Mouse (Mus musculus) embryonic facial prominence, embryonic 12.5 days (tissue): ENCODE results near the gene Gdf15. TPM values are rescaled to one million over a fixed set of nuclear protein-coding genes. Genes with fewer than 3 reads are reported as not detected.

Experiments used
- ATAC-seq: fragments of 200-750 bp; cut with Nextera tagmentation; 2 replicates; pipeline ENCODE4 v1.8.0; 2017; ENCODE audit not compliant: insufficient number of reproducible peaks, insufficient read depth, low FRiP score, low TSS enrichment
- H3K27ac ChIP-seq: fragments of 300-500 bp; sonication (generic); 2 replicates; pipeline ENCODE4 v1.5.1; 2016; ENCODE audit warnings: mild to moderate bottlenecking
- H3K27me3 ChIP-seq: fragments of 300-500 bp; sonication (generic); 2 replicates; pipeline ENCODE4 v1.6.1; 2016; ENCODE audit warnings: mild to moderate bottlenecking, moderate library complexity
- H3K36me3 ChIP-seq: fragments of 300-500 bp; sonication (generic); 2 replicates; pipeline ENCODE4 v1.6.1; 2016; ENCODE audit warnings: mild to moderate bottlenecking
- H3K4me1 ChIP-seq: fragments of 300-500 bp; sonication (generic); 2 replicates; pipeline ENCODE4 v1.6.1; 2016
- H3K4me2 ChIP-seq: fragments of 300-500 bp; sonication (generic); replicated peaks from 2 replicates; pipeline ENCODE4 v1.6.1; 2016; ENCODE audit warnings: mild to moderate bottlenecking, moderate library complexity
- H3K4me3 ChIP-seq: fragments of 300-500 bp; sonication (generic); 2 replicates; pipeline ENCODE4 v1.5.1; 2016; ENCODE audit warnings: mild to moderate bottlenecking
- H3K9ac ChIP-seq: fragments of 300-500 bp; sonication (generic); 2 replicates; pipeline ENCODE4 v1.6.1; 2016; ENCODE audit warnings: mild to moderate bottlenecking, moderate library complexity
- H3K9me3 ChIP-seq: fragments of 300-500 bp; sonication (generic); 2 replicates; pipeline ENCODE4 v1.6.1; 2016; ENCODE audit warnings: mild to moderate bottlenecking, moderate library complexity
- WGBS: fragments of 180-500 bp; shearing (Covaris S2); methylation state at CpG from one replicate; pipeline ENCODE4 v1.1.7; 2016; 5-methylcytosine and 5-hydroxymethylcytosine counted together
- polyA plus RNA-seq: library from polyadenylated mRNA; unstranded; fragments of >200 nt; fragmentation: Nextera tagmentation; extraction: Ambion mirVana; gene quantifications from 2 replicates; pipeline ENCODE4 v1.2.1, GENCODE M21; 2016

Gdf15 gene
- polyA plus RNA-seq, 1 experiment from 2014 or later = not detected

DNA sequence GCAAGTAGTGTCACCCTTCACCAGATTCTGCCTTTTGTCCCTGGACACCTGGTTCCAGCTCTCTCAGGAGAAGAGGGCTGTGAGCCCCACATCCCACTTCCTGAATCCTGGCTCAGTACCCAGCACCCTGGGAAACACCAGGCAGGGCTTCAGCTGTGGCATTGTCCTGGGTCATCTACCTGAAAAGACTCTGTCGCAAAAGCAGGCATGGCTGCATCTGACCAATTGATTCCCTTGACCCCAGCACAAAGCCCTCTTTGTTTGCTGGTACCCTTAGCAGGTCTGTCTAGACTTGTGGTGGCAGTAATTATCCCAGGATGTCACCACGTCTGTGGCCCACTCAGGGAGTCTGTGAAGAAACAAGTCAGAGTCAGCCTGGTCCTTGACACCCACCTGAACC lies 23.2 kb upstream of the Gdf15 start:
- H3K4me1 ChIP-seq = peaks cover 18% of the 10 kb centered on the region
- H3K27me3 ChIP-seq = no peaks in the 10 kb centered on the region
- no peak overlapping the region for H3K4me3 ChIP-seq
- peaks cover 53% of the 10 kb centered on the region for H3K36me3 ChIP-seq
- ATAC-seq = no peak
- 13% methylated on average over 2 of the region's 2 CpGs for WGBS
- H3K9me3 ChIP-seq = no peaks in the 10 kb centered on the region
- no peak overlapping the region for H3K9ac ChIP-seq
- no peak overlapping the region for H3K4me2 ChIP-seq
- H3K27ac ChIP-seq = peak overlapping the region; percentile 30; the same call in 1 of the 2 replicates

DNA sequence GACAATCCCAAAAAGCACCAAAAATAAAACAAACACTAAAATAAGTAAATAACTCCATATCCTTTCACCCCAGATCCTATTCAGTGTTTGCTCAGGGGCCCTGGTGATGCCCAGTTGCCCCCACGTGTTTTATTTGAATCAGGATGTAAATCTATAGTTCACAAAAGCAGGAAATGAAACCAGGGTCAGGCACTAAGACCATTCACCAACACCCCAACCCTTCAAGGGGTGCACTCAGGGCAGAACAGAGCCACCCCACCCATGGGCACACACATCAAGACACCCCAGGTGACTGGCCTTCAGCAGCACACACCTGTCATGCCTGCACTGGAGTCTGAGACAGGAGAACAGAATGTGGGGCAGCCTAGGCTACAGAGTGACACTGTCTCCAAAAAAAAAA lies 21.9 kb upstream of the Gdf15 start:
- WGBS = 83% methylated on average over 1 of the region's 1 CpGs
- H3K9me3 ChIP-seq = no peaks in the 10 kb centered on the region
- H3K4me3 ChIP-seq = no peak overlapping the region
- no peak overlapping the region for H3K9ac ChIP-seq
- H3K27ac ChIP-seq = no peak overlapping the region
- no peak overlapping the region for H3K4me2 ChIP-seq
- ATAC-seq = no peak
- H3K4me1 ChIP-seq = peaks cover 18% of the 10 kb centered on the region
- no peaks in the 10 kb centered on the region for H3K27me3 ChIP-seq
- H3K36me3 ChIP-seq = peaks cover 60% of the 10 kb centered on the region

DNA sequence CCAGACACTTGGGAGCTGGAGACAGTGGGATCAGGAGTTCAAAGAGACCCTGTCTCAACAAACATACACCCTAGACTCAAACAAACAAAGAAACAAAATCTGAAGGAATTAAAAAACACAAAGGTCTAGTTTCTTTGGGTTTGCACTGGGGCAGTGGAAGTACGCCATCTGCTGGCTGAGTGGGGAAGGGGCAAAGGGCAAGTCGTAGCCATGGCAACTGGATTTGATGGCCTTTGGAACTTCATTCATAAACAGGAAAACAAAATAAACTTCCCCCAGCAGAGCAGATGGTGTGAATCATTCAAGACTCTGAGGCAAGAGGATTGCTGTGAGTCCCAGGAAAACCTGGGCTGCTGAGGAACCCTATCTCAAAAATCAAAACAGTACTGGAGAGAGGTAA lies 21.0 kb upstream of the Gdf15 start:
- Histone ChIP-seq H3K4me3 (no peak overlapping the region), H3K4me1 (peaks cover 10% of the 10 kb centered on the region), H3K9ac (no peak overlapping the region), H3K36me3 (peaks cover 60% of the 10 kb centered on the region), H3K4me2 (no peak overlapping the region), H3K27ac (no peak overlapping the region), H3K9me3 (no peaks in the 10 kb centered on the region), H3K27me3 (no peaks in the 10 kb centered on the region)
- no peak for ATAC-seq
- WGBS = 47% methylated on average over 2 of the region's 2 CpGs

DNA sequence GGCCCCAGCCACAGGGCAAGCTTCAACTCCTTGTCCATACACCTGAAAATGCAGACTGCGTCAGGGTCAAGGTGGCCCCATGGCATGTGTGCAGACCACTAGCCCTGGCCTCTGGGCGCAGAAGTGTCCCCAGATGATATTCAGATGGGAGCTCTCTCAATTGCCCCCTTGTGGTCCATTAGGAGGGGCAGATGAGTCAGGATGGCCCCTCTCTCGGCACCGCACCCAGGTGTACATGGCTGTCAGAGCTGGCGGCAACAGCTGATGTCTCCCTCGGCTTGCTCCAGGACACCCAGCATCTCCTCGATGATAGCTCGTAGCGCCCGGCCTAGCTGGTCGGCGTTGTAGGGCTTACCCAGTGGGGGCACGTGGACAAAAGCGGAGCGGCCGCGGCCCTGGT lies 18.1 kb upstream of the Gdf15 start:
- peaks cover 15% of the 10 kb centered on the region for H3K4me1 ChIP-seq
- ATAC-seq = no peak
- no peak overlapping the region for H3K4me3 ChIP-seq
- H3K27ac ChIP-seq = no peak overlapping the region
- H3K9ac ChIP-seq = no peak overlapping the region
- H3K9me3 ChIP-seq = no peaks in the 10 kb centered on the region
- H3K4me2 ChIP-seq = no peak overlapping the region
- WGBS = 95% methylated on average over 17 of the region's 17 CpGs
- no peaks in the 10 kb centered on the region for H3K27me3 ChIP-seq
- peaks cover 43% of the 10 kb centered on the region for H3K36me3 ChIP-seq

DNA sequence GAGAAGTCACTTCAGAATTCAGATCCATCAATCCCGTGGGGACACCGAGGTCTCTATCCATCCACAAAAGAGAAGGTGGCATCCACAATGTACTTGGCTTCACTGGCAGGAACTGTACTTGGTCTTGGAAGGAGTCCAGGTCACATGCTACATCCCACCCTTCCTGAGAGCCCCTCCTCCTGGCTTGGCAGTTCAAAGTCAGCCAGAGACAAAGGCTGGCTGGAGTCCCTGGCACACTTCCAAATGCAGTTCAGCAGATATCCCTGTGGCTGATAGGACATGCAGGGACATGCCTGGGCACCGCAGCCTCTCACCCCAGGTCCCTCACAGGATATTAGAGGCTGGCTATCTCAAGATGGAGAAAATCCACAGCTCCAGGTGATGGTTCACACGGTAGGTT lies 17.1 kb upstream of the Gdf15 start:
- Histone ChIP-seq H3K9me3 (no peaks in the 10 kb centered on the region), H3K4me1 (peaks cover 15% of the 10 kb centered on the region), H3K27me3 (no peaks in the 10 kb centered on the region), H3K36me3 (peaks cover 33% of the 10 kb centered on the region), H3K27ac (0 out of 2 replicates have a peak overlapping the region, but pooled peaks have one; percentile 43), H3K4me3 (no peak overlapping the region), H3K9ac (no peak overlapping the region), H3K4me2 (no peak overlapping the region)
- WGBS = 75% methylated on average over 4 of the region's 4 CpGs
- peak; percentile 36; the same call in 1 of the 2 replicates for ATAC-seq

DNA sequence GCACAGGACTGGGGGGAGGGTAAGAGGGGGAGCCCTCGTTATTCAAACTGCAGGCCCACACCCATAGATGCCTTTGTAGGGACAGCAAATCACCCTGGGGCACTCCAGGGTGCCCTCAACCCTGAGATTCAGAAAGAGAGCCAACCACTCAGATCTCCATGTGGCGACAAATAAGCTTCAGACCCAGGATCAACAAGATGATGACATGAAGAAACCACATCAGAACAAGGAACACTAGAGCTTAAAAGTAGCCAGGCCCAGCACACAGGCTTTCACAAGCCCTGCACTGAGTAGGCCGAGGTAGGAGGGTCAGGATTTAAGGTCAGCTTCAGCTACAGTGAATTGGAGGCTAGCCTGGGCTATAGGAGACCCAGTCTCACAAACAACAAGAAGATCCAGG lies 16.7 kb upstream of the Gdf15 start:
- Histone ChIP-seq H3K27ac (peak overlapping the region; percentile 43; the same call in 1 of the 2 replicates), H3K9ac (no peak overlapping the region), H3K4me1 (peaks cover 15% of the 10 kb centered on the region), H3K4me2 (no peak overlapping the region), H3K4me3 (no peak overlapping the region), H3K27me3 (no peaks in the 10 kb centered on the region), H3K9me3 (no peaks in the 10 kb centered on the region), H3K36me3 (peaks cover 33% of the 10 kb centered on the region)
- ATAC-seq = no peak
- WGBS = 64% methylated on average over 3 of the region's 3 CpGs

DNA sequence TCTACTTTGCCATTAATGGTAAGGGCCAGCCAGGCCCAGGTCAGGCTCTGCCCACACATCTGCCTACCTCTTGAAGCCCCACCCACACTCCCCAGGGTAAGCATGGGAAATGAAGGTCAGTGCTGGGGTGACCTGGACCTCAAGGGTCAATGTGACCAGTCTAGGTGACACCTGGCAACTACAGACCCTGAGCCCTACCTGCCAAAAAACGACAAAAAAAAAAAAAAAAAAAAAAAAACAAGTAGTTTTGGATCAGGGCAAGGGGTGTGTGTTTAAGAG lies 15.8 kb upstream of the Gdf15 start:
- H3K36me3 ChIP-seq = peaks cover 28% of the 10 kb centered on the region
- ATAC-seq = no peak
- H3K9me3 ChIP-seq = no peaks in the 10 kb centered on the region
- no peaks in the 10 kb centered on the region for H3K27me3 ChIP-seq
- no peak overlapping the region for H3K4me2 ChIP-seq
- no peak overlapping the region for H3K9ac ChIP-seq
- WGBS = 26% methylated on average over 1 of the region's 1 CpGs
- peaks cover 15% of the 10 kb centered on the region for H3K4me1 ChIP-seq
- H3K4me3 ChIP-seq = no peak overlapping the region
- peak overlapping the region; percentile 52; the same call in 1 of the 2 replicates for H3K27ac ChIP-seq

DNA sequence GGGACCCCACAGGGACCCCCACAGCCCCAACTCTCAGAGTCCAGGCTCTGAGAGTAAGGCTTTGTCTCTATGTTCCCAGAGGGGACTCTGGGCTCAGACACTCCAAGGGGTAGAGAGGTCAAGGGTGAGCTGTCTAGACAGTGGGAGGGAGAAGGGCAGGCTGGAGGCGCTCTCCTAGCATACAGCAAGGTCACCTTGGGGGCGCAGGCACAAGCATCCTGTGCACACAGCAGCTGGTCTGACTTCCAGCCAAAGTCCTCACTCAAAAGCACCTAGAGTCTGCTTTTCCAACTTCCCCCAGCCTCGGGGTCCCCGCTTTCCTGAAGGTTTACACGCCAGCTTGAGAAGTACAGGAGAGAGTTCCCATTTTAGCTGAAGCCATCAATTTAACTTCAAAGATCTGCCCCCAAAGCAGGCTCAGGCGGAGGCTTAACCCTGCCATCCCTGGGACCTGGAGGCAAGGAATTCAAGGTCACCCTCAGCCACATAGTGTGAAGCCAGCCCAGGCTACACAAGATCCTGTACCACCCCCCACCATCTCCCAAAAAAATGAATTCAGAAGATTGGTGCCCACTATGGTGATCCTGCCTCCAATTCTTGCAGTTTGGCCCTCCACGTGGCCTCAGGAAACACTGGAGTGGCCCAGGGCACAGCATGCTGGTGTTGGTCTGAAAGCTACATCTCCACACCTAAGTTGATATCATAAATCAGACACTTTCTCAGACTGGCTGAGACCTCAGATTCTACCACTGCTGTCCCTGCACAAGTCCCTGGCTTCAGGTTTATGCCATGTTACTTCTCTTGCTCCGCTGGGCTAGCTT lies 15.3 kb upstream of the Gdf15 start:
- Histone ChIP-seq H3K36me3 (peaks cover 27% of the 10 kb centered on the region), H3K9me3 (no peaks in the 10 kb centered on the region), H3K4me1 (peaks cover 15% of the 10 kb centered on the region), H3K9ac (no peak overlapping the region), H3K4me3 (no peak overlapping the region), H3K4me2 (no peak overlapping the region), H3K27me3 (no peaks in the 10 kb centered on the region), H3K27ac (peak overlapping the region; percentile 52)
- WGBS = 43% methylated on average over 8 of the region's 8 CpGs
- no peak for ATAC-seq

DNA sequence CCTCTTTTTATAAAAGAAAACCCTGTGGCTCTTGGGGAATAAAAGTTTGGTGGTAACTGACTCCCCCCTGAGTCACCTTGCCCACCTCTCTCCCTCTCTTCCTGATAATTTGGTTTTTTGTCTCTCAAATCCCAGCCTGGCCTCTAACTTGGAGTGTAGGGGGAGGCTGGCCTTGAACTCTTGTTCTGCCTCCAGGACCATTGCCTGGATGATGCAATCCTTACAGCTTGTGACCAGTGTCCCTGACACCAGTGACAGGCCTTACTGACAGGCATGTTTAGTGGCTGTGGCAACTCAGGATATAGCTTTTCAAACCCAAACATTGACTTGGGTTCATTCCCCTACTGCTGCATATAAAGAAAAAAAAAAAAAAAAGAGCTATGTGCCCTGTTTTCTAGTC lies 14.5 kb upstream of the Gdf15 start:
- ATAC-seq = no peak
- Histone ChIP-seq H3K4me2 (no peak overlapping the region), H3K4me3 (no peak overlapping the region), H3K36me3 (peaks cover 19% of the 10 kb centered on the region), H3K27me3 (no peaks in the 10 kb centered on the region), H3K27ac (no peak overlapping the region), H3K4me1 (peaks cover 15% of the 10 kb centered on the region), H3K9ac (no peak overlapping the region), H3K9me3 (no peaks in the 10 kb centered on the region)

DNA sequence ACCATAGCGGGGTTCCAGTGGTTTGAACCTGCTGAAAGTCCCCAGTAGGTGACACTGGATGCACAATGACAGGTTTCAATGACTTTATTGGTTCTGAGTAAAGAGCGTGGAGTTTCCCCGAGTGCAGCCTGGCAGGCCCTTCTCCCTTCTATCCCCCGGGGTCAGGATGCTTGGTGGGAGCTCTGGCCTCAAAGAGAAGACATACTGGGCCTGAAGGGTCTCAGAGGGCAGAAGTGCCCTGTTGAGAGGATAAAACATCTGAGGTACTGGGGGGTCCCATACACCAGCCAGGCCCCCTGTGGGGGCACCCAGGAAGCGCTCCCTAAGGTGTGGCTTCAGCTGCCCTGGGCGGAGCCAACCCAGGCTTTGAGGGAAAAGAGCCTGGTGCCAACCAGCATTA lies 14.1 kb upstream of the Gdf15 start:
- no peak overlapping the region for H3K27ac ChIP-seq
- peaks cover 15% of the 10 kb centered on the region for H3K4me1 ChIP-seq
- H3K9me3 ChIP-seq = no peaks in the 10 kb centered on the region
- no peak for ATAC-seq
- H3K4me2 ChIP-seq = no peak overlapping the region
- H3K27me3 ChIP-seq = no peaks in the 10 kb centered on the region
- H3K36me3 ChIP-seq = peaks cover 15% of the 10 kb centered on the region
- no peak overlapping the region for H3K9ac ChIP-seq
- H3K4me3 ChIP-seq = no peak overlapping the region
- 78% methylated on average over 6 of the region's 6 CpGs for WGBS

DNA sequence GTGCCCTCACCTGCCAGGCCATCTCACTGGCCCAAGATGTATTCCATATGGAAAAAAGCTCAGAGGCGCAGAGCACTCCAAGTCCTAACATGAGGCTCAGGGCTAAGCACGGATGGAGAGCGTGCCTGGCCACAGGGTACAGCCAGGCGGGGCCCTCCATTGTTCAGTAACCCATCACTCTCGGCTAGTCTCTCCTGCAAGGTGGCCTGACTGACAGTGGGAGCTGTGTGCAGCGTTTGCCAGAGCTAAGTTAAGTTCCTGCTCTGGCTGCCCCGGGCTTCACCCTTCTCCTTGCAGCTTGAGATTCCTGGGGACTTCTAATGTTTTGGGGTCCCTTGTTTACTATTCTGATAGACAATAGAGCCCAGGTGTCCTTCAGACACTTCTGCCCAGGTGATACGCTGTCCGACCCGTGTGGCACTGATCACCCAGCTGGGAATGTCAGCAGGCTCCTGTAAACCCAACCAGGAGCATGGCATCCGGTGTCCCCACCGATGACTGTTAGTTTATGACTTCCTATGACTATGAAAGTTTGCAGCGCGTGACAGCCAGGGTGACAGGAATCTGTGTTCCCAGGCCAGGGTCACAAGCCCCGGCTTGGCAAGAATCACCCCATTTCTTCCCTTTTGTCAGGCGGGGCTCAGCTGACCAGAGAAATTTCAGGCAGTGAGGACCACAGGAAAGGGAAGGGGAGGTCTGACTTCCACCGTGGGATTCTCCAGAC lies 13.4 kb upstream of the Gdf15 start:
- Histone ChIP-seq H3K4me3 (no peak overlapping the region), H3K4me1 (peaks cover 15% of the 10 kb centered on the region), H3K4me2 (no peak overlapping the region), H3K9me3 (no peaks in the 10 kb centered on the region), H3K27ac (no peak overlapping the region), H3K36me3 (peaks cover 9% of the 10 kb centered on the region), H3K27me3 (no peaks in the 10 kb centered on the region), H3K9ac (peak overlapping the region; percentile 15; the same call in 1 of the 2 replicates)
- 66% methylated on average over 17 of the region's 17 CpGs for WGBS
- no peak for ATAC-seq

DNA sequence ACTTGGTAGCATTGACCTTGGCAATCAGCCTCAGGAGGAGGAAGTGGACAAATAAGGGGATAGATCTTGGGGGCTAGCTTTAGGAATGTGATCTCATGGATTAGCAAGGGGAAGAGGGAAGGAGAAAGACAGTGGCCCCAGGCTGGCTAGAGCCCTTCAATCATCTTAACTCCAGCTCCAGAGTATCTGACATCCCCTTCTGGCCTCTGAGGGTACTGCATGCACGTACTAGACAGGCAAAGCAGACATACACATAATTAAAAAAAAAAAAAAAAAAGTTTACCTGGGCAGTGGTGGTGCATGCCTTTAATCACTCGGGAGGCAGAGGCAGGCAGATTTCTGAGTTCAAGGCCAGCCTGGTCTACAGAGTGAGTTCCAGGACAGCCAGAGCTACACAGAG lies 11.8 kb upstream of the Gdf15 start:
- Histone ChIP-seq H3K4me3 (no peak overlapping the region), H3K27ac (no peak overlapping the region), H3K27me3 (no peaks in the 10 kb centered on the region), H3K4me2 (no peak overlapping the region), H3K9me3 (no peaks in the 10 kb centered on the region), H3K36me3 (no peaks in the 10 kb centered on the region), H3K4me1 (peaks cover 10% of the 10 kb centered on the region), H3K9ac (no peak overlapping the region)
- 69% methylated on average over 2 of the region's 2 CpGs for WGBS
- ATAC-seq = no peak
